Mouse (Mus musculus): Measurements from ENCODE around the gene Ghr.

DNA sequence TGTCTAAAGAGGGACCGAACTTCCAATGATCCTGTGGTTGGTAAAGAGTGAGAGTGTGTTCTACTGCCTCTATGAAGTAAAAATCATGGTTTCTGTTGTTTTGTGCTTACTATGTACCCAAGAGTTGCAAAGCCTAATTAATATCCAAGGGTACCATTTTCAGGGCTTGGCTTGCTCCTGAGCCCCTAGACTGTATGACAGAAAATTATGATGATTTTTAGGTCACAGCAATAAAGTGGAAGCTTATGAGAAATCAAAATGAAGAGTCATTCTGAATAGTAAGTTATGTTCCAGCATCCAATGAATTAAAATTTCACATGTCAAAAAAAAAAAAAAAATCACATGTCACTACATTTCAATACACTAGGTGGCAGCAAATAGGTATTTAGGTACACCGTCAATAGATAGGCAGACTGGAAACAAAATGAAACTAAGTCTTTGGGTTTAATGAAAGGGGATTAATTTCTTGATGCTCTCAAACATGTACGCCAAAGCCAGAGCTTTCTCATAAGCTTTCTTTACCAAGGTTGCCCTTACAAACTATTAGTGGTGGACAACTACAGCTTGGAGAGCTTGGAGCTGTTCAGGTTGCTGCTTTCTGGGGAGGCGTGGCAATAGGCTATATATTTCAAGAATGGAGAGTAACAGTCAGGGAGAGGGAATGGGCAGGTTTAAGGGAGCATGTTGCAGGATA is 227.1 kb downstream of the Ghr start:
- no peak for TF ChIP-seq POLR2A (IDR thresholded peaks at IDR 0.05; ENCODE audit: borderline replicate concordance, extremely low read depth, insufficient read depth, insufficient read length, poor library complexity, severe bottlenecking)
- no peak for TF ChIP-seq CTCF (IDR thresholded peaks at IDR 0.05; ENCODE audit: borderline replicate concordance, extremely low read depth, insufficient read depth, insufficient read length)

Measured in brain, embryonic 14.5 days (tissue).